Mouse (Mus musculus): ENCODE data around the gene Rpap1. TPM values are rescaled to one million over a fixed set of nuclear protein-coding genes. Genes with fewer than 3 reads are reported as not detected.

Gene Rpap1
- polyA plus RNA-seq (2012; rRNA removed; ENCODE audit: low replicate concordance) = 26.8 and 36.7 TPM in 2 replicates

GRCm38 (mm10) chr2:119787206-119787883 is at the start of gene Rpap1:
Gene Rpap1, minus strand, starts transcription at chr2:119787537.

GRCm38 (mm10) chr2:119797279-119797783 is 10.0 kb upstream of the Rpap1 start, which contains the start of gene Tyro3:
Gene Tyro3, plus strand, starts transcription at chr2:119797733.

GRCm38 (mm10) chr2:119760251-119760650 is 27.1 kb downstream of the Rpap1 start, which contains the start of gene Ltk:
Gene Ltk, minus strand, starts transcription at chr2:119760431.

GRCm38 (mm10) chr2:119741581-119742411 is 45.5 kb downstream of the Rpap1 start, which contains the start of gene Itpka:
Gene Itpka, plus strand, starts transcription at chr2:119742337.

Other genes starting within 250 kb of the Rpap1 start
- 0.80 and 1.7 TPM in 2 replicates for gene Exd1, start 239.9 kb downstream of the Rpap1 start, polyA plus RNA-seq (2012; rRNA removed; ENCODE audit: low replicate concordance)
- 154 and 378 TPM in 2 replicates for gene Chp1, start 239.8 kb downstream of the Rpap1 start, polyA plus RNA-seq (2012; rRNA removed; ENCODE audit: low replicate concordance)
- gene Nusap1, start 169.2 kb downstream of the Rpap1 start, polyA plus RNA-seq (2012; rRNA removed; ENCODE audit: low replicate concordance) = 0.36 and 0.55 TPM in 2 replicates
- gene Oip5, start 169.1 kb downstream of the Rpap1 start, polyA plus RNA-seq (2012; rRNA removed; ENCODE audit: low replicate concordance) = 1.3 and 2.0 TPM in 2 replicates
- 2.7 and 7.4 TPM in 2 replicates for gene Ndufaf1, start 124.7 kb downstream of the Rpap1 start, polyA plus RNA-seq (2012; rRNA removed; ENCODE audit: low replicate concordance)
- gene Rtf1, start 112.5 kb downstream of the Rpap1 start, polyA plus RNA-seq (2012; rRNA removed; ENCODE audit: low replicate concordance) = 7.4 and 9.9 TPM in 2 replicates
- gene Itpka, start 45.2 kb downstream of the Rpap1 start, polyA plus RNA-seq (2012; rRNA removed; ENCODE audit: low replicate concordance) = 4.6 and 7.2 TPM in 2 replicates
- 5.6 and 8.0 TPM in 2 replicates for gene Ltk, start 27.1 kb downstream of the Rpap1 start, polyA plus RNA-seq (2012; rRNA removed; ENCODE audit: low replicate concordance)
- gene Tyro3, start 10.2 kb upstream of the Rpap1 start, polyA plus RNA-seq (2012; rRNA removed; ENCODE audit: low replicate concordance) = 9.2 and 10.1 TPM in 2 replicates
- 15.1 and 28.9 TPM in 2 replicates for gene Mga, start 109.7 kb upstream of the Rpap1 start, polyA plus RNA-seq (2012; rRNA removed; ENCODE audit: low replicate concordance)
- gene Mapkbp1, start 185.2 kb upstream of the Rpap1 start, polyA plus RNA-seq (2012; rRNA removed; ENCODE audit: low replicate concordance) = 17.5 and 29.8 TPM in 2 replicates
- 6.8 and 8.6 TPM in 2 replicates for gene Jmjd7, start 239.9 kb upstream of the Rpap1 start, polyA plus RNA-seq (2012; rRNA removed; ENCODE audit: low replicate concordance)
- gene Gm28042, start 240.0 kb upstream of the Rpap1 start, polyA plus RNA-seq (2012; rRNA removed; ENCODE audit: low replicate concordance) = 3.7 and 4.0 TPM in 2 replicates
- 4.4 and 4.6 TPM in 2 replicates for gene Pla2g4b, start 245.9 kb upstream of the Rpap1 start, polyA plus RNA-seq (2012; rRNA removed; ENCODE audit: low replicate concordance)